Mouse (Mus musculus): Measurements from ENCODE around the gene Phactr4. TPM values are rescaled to one million over a fixed set of nuclear protein-coding genes. Genes with fewer than 3 reads are reported as not detected.
"Not testable (repeated sequence)": the region's sequence is repeated elsewhere in the genome, so short reads cannot be mapped to it uniquely, and the experiment has no call there.

Gene Phactr4
- 10 to 100 TPM; 31.9 to 39.0 TPM for total RNA-seq (2021)
- long read RNA-seq, experiment 1, partial matches to known transcripts: 0 of 15 reads
- long read RNA-seq, experiment 1, other reads (novel, unspliced or antisense): 15 of 15 reads
- long read RNA-seq, experiment 2, full-length matches to known transcripts: 1 of 9 reads
- long read RNA-seq, experiment 2, partial matches to known transcripts: 0 of 9 reads
- long read RNA-seq, experiment 2, other reads (novel, unspliced or antisense): 8 of 9 reads

DNA sequence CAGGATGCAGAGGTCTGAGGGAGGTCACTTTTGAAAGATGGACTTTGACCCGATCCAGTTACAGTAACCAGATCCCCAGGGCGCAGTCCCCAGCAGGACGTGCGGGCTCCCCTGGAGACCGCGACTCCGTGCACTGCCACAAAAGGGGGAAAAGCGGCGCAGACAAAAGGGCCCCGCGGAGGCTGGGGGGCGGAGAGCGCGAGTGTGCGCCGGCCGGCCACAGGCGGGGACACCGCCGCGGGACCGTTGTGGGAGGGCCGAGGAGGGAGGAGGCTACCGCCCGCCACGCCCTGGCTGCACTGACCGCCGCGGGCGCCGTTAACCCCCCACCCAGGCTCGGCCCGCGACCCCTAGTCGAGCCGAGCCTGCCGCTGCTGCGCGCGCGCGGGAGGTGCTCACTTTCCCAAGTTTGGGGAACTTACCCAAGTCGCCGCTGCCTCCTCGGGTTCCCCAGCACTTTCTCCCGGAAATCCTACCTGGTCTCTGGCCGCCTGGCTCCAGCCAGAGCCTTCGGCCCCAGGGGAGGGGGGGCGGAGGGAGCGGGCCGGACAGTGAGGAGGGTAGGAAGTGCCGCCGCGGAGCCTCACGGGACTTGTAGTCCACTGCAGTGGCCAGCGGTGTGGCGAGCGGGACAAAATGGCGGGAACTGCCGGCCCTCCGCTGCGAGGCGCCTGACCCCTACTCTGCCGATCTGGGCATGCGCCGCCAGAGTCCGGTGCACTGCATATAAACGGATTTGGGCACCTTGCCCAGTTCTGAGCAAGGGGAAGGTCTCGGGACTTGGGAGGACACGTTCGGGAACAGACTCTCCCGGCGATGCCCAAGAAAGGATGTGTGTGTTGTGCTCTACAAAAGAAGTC, at the start of gene Phactr4:
Phactr4 (minus strand) TSS at position 567 of the 860 bp plus-strand sequence.
- DNase-seq: peak; percentile 99

DNA sequence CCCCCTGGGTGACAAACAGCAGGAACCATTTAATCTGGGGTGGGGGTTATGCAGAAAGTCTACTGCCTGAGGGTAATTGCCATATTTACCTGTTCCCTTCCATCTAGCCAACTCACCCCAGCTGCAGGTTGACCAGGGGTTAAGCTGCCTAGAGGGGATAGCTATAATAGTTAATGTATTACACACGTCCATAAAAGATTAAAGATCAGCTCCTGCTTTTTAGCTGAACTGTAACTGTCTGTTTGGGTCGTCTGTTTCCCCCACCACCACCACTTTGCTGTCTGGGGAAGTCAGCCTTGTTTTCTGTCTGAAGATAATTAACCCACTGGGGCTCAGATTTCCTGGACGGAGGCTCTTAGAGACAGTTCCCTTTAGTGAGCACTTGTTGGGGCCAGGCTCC, 47.6 kb upstream of the Phactr4 start:
- no peak for DNase-seq

DNA sequence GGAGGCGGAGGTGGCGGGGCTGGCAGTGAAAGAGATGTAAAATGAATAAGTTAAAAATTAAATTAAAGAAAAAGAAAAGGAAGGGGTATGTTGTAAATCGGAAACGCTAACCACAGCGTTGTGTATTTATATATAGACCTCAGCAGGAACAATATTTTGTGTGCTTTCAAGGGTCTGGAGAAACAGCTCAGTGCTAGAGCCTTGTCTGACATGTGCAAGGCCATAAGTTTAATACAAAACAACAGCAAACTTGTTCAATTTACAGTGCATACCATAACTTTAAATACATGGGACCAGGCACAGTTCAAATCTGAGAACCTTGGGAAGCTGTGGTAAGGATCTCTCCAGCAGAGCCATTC, 41.9 kb upstream of the Phactr4 start:
- DNase-seq: no peak

DNA sequence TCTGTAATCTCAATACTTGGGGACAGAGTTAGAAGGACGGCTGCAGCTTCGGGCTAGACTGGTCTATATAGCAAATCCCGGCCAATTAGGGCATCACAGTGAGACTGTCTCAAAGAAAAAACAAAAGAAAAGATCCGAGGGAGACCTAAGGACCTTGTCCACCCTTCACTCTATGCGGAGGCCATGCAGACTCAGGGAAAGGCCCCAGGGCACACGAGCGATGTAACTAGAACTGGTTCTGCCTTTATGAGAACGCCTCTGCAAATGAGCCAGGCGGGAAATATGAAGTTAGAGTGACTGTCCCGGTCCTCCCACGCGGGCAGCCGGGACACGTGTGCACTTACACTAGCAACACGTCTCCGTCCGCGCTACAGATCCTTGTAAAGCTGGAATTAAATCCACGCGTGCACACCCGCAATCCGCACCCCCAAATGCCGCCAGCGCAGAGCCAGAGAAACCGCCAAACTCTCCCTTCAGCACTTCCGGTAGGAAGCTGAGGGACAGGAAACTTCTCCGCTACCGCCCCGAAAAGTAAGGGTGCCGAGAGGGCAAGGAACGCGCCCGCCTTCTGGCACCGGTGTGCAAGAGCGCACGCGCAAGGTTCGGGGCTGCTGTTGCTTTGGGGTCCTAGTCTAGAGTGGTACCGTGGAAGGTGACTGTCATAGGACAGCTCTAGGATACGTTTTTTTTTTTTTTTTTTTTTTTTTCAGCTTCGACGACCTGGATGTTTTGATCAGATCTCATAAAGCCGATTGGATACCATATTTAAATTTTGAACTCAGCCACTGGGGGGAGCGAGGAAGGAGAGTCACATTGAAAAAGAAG, 41.4 kb upstream of the Phactr4 start, which contains the start of gene Med18:
Med18 (minus strand) TSS at position 492 of the 825 bp plus-strand sequence.
- peak; percentile 95 for DNase-seq

DNA sequence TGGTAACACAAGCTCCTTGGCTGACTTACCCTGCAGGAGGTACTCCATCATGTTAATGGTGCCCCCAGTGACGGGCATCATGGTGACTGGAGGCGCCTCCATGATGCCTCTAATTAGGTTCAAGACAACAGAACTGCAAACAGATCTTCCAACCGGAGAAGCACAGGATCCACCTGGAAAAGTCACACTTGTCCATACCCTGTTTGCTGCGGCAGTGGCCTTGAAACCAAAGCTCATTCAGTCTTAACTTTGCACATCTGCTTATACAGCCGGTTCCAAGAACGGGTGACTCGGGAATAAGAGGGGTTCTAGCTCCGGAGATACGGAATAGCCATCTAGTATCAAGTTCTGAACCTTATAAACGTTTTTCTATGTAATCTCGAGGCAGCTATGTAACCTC, 40.5 kb upstream of the Phactr4 start:
- no peak for DNase-seq

DNA sequence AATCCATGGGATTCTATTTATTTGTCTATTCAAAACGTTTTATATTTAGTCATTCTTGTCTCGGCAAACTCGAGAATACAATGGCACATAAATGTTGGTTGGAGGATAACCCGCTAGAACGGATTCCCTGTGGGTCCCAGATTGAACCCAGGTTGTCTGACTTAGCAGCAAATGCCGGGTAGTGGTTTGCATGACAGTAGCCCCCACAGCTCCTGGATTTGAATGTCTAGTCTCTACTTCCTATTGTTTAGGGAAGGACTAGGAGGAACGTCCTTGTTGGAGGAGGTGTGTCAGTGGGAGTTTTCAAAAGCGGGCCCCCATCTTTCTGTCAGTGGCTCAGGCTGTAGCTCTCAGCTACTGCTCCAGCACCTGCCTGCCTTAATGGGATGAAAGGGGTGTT, 37.9 kb upstream of the Phactr4 start:
- DNase-seq: no peak

DNA sequence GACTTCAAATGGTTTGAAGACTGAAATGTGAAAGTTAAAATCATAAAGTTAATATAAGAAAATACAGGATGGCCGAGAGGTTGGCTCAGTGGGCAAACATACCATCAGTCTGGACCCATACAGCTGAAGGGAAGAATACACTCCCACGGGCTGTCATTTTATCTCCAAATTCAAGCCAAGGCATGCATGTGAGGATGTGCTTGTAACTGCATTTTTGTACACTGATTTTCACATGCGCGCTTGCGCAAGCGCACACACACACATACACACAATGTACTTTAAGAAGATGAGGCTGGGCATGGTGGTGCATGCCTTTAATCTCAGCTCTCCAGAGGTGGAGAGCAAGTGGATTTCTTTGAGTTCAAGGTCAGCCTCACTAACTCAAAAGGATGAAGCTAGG, 33.3 kb upstream of the Phactr4 start:
- no peak for DNase-seq

DNA sequence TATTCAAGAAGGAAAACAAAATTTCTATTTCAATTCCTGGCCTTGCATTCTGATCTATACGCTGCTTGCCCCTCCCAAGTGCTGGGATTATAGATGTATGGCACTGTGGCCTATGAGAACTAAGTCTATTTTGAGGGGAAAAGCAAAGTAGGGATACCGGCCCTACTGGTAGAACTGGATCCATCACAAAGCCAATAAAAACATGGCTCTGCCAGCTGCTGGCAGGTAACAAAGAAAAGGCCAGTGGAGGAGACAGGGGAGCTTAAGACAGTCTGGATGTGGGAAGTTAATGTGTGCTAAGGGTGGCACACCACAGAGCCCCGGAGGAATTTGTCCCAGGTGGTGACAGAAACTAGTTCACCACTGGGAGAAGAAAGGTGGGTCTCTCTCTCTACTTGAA, 32.9 kb upstream of the Phactr4 start:
- no peak for DNase-seq

DNA sequence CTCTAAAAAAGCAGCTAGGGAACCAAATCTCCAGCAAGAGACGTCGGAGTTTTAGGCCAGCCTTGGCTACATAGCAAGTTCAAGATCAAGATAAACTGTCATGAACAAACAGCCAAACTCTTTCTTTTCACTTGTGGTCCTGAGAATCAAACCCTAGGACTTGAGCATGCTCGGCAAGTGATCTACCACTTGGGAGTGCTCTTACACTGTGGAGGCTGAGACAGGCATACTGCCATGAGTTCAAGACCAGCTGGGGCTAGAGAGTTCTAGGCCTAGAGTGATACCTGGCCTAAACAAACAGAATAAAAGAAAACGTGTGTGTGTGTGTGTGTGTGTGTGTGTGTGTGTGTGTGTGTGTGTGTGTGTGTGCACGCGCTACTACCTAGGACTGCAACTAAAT, 31.9 kb upstream of the Phactr4 start:
- no peak for DNase-seq

DNA sequence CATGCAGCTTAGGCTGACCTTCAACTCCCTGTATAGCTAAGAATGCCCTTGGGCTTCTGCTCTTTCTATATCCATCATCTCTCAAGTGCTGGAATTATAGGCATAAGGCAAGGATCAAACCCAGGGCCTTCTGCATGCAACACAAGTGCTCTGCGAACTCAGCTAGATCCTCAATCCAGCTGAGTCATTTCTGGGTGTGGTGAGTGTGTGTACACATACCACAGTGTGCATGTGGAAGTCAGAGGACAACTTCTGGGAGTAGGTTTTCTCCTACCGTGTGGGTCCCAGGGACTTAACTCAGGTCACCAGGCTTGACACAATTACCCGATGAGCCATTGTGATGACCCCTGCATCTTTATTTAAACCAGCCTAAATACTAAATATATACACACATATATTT, 27.5 kb upstream of the Phactr4 start:
- DNase-seq: no peak

DNA sequence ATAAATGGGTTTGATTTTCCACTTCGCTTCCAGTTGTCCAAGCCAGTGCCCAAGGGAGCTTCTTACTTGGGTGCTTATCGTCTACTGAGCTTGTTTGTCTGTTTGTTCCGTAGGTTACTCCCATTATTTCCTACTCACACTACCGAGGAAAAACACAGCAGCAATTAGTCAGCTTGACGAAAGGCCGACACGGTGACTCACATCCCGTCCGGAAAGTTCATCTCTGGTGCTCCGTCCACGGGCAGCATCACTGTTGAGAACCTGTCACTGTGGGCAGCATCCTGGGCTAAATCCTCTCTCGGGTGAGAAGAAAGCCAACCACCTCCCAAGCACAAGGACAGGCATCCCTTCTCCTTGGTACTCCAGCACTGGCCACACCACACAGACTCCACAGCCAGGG, 23.8 kb upstream of the Phactr4 start:
- no peak for DNase-seq

DNA sequence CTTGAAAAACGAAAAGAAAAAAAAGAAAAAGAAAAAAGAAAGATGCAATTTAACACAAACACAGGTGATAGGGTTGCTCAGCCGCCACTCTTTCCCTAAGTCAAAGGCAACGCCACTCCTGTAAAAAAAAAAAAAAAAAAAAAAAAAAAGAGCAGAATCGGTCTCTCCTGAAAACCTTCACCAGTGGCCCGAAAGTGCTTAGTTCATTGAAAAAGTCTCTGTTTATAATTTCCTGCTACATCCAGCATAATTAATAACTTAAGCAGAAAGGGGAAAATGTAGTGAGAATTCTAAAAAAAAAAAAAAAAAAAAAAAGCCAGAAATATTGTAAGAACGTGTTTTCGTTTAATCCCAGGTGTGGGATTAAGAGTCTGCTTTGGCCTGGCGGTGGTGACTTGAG, 22.2 kb upstream of the Phactr4 start:
- DNase-seq: no peak

DNA sequence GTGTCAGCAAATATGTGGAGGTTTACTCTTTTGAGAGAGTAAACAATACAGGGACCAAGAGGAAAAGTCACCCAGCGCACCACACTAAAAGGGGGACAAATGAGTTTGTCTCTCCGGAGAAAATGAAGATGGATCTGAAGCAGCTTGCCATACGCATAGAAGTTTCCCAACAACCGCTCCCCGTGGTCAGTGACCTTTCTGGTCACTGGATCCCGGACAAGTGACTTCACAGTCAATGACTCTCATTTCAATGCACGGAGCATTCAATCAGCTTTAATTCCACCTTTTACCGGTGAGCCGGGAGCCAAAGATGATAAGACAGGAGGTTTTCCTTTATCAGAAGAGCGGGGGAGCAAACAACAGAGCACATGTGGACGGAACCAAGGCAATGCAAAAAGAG, 15.6 kb upstream of the Phactr4 start:
- DNase-seq: no peak

DNA sequence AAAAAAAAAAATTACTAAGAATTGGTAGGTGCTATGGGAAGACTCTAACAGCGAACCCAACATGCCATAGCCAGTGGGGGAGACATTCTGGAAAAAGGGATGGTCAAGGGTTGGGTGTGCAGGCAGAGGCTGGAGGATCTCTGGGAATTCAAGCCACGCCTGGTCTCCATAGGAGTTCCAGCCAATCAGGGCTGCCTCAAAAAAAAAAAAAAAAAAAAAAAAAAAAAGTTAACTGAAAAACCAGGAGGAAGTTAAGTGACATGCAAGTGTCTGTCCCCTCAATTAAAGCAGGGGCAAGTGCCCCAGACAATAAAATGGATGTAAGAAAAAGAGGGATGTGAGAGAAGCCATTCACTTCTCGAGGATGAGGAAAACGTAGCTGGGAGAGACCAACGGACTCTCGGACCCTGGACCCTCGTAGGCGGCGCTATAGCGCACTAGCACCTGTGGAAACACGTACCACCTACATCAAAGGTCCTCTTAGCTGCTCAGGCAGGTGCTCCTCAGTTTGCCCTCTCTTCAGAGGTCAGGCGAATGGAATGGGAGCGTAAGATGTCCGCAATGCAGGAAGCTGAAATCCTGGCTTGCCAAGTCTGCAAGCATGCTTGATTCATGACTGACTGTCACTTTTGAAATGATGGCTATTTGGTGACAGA, 10.6 kb upstream of the Phactr4 start:
- no peak for DNase-seq

DNA sequence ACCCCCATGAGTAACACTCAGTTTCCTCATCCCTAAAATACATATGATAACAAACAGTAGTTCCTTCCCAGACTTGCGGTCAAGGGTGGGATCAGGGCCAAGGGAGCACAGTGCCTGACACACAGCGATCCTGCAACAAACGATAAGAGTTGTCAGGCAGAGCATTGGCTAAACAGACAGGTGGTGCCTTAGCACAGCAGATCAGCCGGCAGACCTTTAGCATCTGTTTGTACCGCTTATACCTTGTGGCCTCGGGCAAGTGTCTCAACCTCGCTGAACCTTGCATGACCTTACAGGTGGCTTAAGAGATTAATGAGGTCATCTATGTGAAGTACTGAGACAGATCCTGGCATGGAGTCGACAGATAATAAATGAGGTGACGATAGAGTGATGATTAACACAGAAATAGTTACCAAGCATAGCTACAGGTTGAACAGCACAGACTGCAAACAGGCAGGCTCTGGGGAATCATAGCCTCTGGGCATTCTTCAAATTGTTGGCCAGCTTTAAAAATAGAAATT, 5.8 kb upstream of the Phactr4 start:
- DNase-seq: no peak

DNA sequence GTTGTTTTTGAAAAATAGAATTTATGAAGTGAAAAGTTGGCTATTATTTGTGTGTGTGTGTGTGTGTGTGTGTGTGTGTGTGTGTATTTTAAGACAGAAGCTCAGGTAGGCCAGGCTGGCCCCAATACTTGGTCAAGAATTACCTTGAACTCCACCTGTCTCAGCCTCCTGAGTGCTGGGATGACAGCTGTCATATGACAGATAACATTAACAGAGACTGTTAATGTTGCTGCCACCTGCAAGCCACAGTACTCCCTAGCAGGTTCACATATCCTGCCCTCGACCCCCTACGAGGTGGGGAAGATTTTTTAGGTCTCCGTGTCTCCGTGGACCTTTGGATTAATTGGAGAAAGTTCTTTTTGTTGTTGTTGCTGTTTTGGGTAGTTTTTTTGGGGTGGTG, 5.2 kb upstream of the Phactr4 start:
- DNase-seq: no peak

DNA sequence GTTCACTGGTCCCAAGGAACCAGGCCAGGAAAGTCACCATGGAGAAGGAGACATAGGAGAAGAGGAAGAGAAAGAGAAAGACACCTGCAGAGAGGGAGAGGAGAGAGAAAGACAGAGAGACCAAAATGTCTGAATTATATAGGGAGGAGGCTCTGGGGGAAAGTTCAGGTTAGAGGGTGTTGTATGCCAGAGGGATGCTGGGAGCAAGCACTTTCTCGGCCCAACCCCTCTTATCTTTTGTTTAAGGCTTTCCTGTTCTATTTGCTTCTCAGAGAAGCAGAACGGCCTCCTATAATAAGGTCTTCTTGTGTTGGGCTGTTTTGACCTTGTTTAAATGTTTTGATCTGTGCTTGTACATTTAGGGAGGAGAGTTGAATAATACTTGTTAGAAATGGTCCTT, 3.7 kb upstream of the Phactr4 start:
- no peak for DNase-seq

DNA sequence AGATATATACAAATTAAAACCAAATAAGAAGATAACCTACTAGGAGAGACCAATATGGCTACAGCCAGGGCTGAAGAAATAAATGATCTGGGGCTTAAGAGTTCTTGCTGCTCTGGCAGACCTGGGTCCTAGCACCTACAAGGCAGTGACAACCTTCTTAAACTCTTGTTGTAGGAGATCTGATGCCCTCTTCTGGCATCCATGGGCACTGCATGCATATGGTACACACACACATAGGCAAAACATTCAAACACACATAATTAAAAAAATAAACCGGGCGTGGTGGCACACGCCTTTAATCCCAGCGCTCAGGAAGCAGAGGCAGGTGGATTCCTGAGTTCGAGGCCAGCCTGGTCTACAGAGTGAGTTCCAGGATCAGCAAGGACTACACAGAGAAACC, 2.5 kb upstream of the Phactr4 start:
- no peak for DNase-seq

DNA sequence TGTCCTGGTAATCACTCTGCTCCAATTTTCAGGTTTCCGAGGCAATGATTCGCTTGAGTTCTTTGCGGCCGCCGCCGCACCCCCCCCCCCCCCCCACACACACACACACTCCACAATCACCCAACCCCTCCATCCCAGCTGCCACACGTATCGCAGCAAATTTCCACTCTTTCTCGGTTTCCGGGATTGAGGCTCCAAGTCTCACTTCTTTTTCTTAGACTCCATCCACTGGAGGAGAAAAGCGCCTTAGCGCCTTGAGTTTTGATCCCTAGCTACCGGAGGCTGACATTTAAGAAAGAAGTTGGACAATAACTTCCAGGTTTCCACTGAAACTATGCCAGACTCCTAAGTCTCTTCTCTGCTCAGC, 750 bp downstream of the Phactr4 start:
- no peak for DNase-seq

DNA sequence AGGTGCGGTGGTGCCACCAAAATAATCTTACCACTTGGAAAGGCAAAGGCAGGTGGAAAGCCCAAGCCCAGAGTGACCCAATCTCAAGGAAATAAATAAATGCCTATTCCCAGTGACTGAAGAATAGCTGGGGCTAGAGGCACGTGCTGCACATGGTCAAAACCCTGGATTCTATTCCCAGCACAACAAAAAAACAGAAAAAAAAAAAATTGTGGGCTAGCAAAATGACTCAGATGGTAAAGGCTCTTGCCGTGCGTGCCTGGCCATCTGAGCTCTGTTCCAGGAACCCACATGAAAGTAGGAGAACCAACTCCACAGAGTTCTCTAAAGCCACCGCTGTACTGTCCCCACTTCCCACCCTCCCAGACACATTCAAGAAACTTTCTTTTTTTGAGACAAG, 1.8 kb downstream of the Phactr4 start:
- DNase-seq: no peak

DNA sequence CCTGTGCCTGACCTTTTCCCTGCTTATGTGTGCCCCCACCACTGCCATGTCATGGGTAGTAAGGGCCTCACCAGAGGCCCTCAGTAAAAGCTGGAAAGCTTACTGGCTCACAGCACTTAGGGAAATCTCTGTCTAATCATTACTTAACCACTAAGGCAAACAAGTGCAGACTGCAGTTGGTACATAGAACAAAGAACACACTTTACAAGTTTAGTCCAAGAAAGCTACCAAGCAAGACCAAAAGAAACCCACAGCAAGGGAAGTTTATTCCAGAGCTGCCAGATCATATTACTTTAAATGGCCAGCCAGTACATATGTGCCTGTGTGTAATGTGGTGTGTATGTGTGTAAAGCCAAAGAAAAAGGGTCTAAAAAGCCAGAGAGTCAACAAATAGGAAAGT, 6.3 kb downstream of the Phactr4 start:
- DNase-seq: no peak

DNA sequence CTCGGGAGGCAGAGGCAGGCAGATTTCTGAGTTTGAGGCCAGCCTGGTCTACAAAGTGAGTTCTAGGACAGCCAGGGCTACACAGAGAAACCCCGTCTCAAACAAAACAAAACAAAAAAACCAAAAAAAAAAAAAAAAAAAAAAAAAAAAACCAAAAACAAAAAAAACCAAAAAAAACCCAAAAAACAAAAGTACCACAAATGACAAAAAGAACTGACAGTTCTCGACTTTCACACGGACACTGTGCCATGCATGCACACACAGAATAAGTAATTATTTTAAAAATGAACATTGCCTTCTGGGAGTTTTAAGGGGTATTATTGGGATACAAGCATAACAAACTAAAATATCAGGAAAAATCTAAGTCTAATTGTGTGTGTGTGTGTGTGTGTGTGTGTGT, 9.0 kb downstream of the Phactr4 start:
- not testable (repeated sequence) for DNase-seq

All from adrenal gland, postnatal 10 days (tissue).